ENCODE assay signal across 8 mouse cellular contexts in the genomic region with DNA sequence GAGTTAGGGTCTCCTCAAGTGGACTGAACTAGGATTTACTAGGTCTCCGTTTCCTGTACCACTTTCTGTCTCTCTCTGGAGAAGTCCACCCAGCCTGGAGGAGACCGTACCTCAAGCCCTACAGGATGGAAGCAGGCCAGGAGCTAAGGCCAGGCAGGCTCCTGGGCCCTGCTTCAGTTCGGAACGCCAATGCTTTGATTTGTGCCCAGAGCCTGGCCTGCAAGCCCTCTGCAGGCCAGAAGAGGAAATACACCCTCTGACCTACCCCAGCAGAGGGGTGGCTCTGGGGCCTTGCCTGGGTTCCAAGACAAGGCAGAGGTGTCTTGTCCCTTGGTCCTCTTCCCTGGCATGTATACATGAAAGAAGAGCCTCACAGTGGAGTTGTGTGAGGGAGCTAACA. TPM values are rescaled to one million over a fixed set of nuclear protein-coding genes. Genes with fewer than 3 reads are reported as not detected.
DNase-seq lines count a peak whose midpoint lies in the region; ATAC-seq lines count a peak whose summit lies in the region.

No protein-coding gene starts in this region.

- peaks cover 5% of the 10 kb centered on the region; the same call in 1 of the 2 replicates for H3K27me3 ChIP-seq in midbrain, embryonic 10.5 days (ENCODE audit: low read depth, poor library complexity, severe bottlenecking)
- H3K27me3 ChIP-seq in midbrain, embryonic 15.5 days (replicated peaks) = no peaks in the 10 kb centered on the region
- H3K27me3 ChIP-seq in lung, embryonic 16.5 days (ENCODE audit: control insufficient read depth, insufficient read depth, low read depth, low read length) = no peaks in the 10 kb centered on the region

- H3K9me3 ChIP-seq in midbrain, embryonic 10.5 days (replicated peaks) = no peaks in the 10 kb centered on the region
- H3K9me3 ChIP-seq in midbrain, embryonic 15.5 days = no peaks in the 10 kb centered on the region
- no peaks in the 10 kb centered on the region for H3K9me3 ChIP-seq in lung, embryonic 16.5 days (ENCODE audit: control insufficient read depth, low read length)

- peak; percentile 13 for DNase-seq in cerebellum, adult 11 months
- no peak for DNase-seq in cerebellum, adult 9-11 months
- peak; percentile 40 for DNase-seq in midbrain, embryonic 10.5 days (ENCODE audit: low spot score)
- peak; percentile 33 for DNase-seq in embryo, embryonic 9.5 days (ENCODE audit: extremely low spot score)
- peak; percentile 17 for DNase-seq in thymus, postnatal 25 days
- no peak for DNase-seq in urinary bladder, postnatal 25 days (ENCODE audit: low spot score)

- H3K36me3 ChIP-seq in midbrain, embryonic 10.5 days = no peaks in the 10 kb centered on the region
- H3K36me3 ChIP-seq in midbrain, embryonic 15.5 days (replicated peaks) = no peaks in the 10 kb centered on the region
- no peaks in the 10 kb centered on the region for H3K36me3 ChIP-seq in lung, embryonic 16.5 days (ENCODE audit: control insufficient read depth, insufficient read depth, low read length)

- H3K9ac ChIP-seq in midbrain, embryonic 15.5 days = no peak overlapping the region
- H3K9ac ChIP-seq in lung, embryonic 16.5 days (ENCODE audit: low read length) = no peak overlapping the region; the same call in 1 of the 2 replicates

- H3K4me1 ChIP-seq in midbrain, embryonic 10.5 days = peaks cover 11% of the 10 kb centered on the region
- H3K4me1 ChIP-seq in midbrain, embryonic 15.5 days = 0 out of 2 replicates have a peak, but pooled peaks cover 2% of the 10 kb centered on the region
- H3K4me1 ChIP-seq in lung, embryonic 16.5 days (replicated peaks; ENCODE audit: control insufficient read depth, insufficient read depth, low read length) = no peaks in the 10 kb centered on the region

- no peak overlapping the region for H3K27ac ChIP-seq in midbrain, embryonic 10.5 days (replicated peaks)
- no peak overlapping the region for H3K27ac ChIP-seq in midbrain, embryonic 15.5 days
- H3K27ac ChIP-seq in lung, embryonic 16.5 days (ENCODE audit: low read length) = no peak overlapping the region

- 26% methylated on average over 4 of the region's 4 CpGs for WGBS in midbrain, embryonic 10.5 days
- 23% methylated on average over 4 of the region's 4 CpGs for WGBS in midbrain, embryonic 15.5 days
- 10% methylated on average over 4 of the region's 4 CpGs for WGBS in lung, embryonic 16.5 days

- no peak overlapping the region for H3K4me2 ChIP-seq in midbrain, embryonic 15.5 days
- H3K4me2 ChIP-seq in lung, embryonic 16.5 days (ENCODE audit: low read depth, low read length) = no peak overlapping the region

- H3K4me3 ChIP-seq in midbrain, embryonic 10.5 days = no peak overlapping the region
- H3K4me3 ChIP-seq in midbrain, embryonic 15.5 days = no peak overlapping the region
- no peak overlapping the region for H3K4me3 ChIP-seq in lung, embryonic 16.5 days (ENCODE audit: low read length)

- no peak for ATAC-seq in midbrain, embryonic 15.5 days (replicated peaks)
- peak; percentile 53; the same call in 1 of the 2 replicates for ATAC-seq in lung, embryonic 16.5 days (ENCODE audit: low read depth)

RNA-seq across cellular contexts. Expression of gene P2ry6, which starts 9.4 kb away (rescaled TPM):
- 1.8 and 2.4 TPM in 2 replicates for polyA plus RNA-seq in midbrain, embryonic 10.5 days (2016; fragmentation: Nextera tagmentation; extraction: Ambion mirVana)
- polyA plus RNA-seq in midbrain, embryonic 15.5 days (2015; fragmentation: Nextera tagmentation; extraction: Ambion mirVana) = 3.2 and 3.6 TPM in 2 replicates
- polyA plus RNA-seq in lung, embryonic 16.5 days (2015; fragmentation: Nextera tagmentation; extraction: Ambion mirVana) = 9.1 and 10.1 TPM in 2 replicates

RNA-seq across cellular contexts. Expression of gene Arhgef17, which starts 33.2 kb away (rescaled TPM):
- polyA plus RNA-seq in midbrain, embryonic 10.5 days (2016; fragmentation: Nextera tagmentation; extraction: Ambion mirVana) = 6.4 and 7.1 TPM in 2 replicates
- polyA plus RNA-seq in midbrain, embryonic 15.5 days (2015; fragmentation: Nextera tagmentation; extraction: Ambion mirVana) = 13.9 and 14.4 TPM in 2 replicates
- 10.6 and 11.8 TPM in 2 replicates for polyA plus RNA-seq in lung, embryonic 16.5 days (2015; fragmentation: Nextera tagmentation; extraction: Ambion mirVana)

RNA-seq across cellular contexts. Expression of gene P2ry2, which starts 47.6 kb away (rescaled TPM):
- polyA plus RNA-seq in midbrain, embryonic 10.5 days (2016; fragmentation: Nextera tagmentation; extraction: Ambion mirVana) = 0.22 TPM in 2 replicates
- 0.13 and 0.17 TPM in 2 replicates for polyA plus RNA-seq in midbrain, embryonic 15.5 days (2015; fragmentation: Nextera tagmentation; extraction: Ambion mirVana)
- polyA plus RNA-seq in lung, embryonic 16.5 days (2015; fragmentation: Nextera tagmentation; extraction: Ambion mirVana) = 4.5 and 4.8 TPM in 2 replicates

Comparison
In these comparisons a context has a peak if more than half of its experiments do, and no peak if none do; other contexts are left out.
1. DNase-seq: peak in cerebellum, adult 11 months (single experiment), midbrain, embryonic 10.5 days (single experiment), embryo, embryonic 9.5 days (single experiment) and thymus, postnatal 25 days (single experiment); none in cerebellum, adult 9-11 months (single experiment) and urinary bladder, postnatal 25 days (single experiment).